Mouse (Mus musculus) erythroblast, adult 5-6 weeks (primary cell): ENCODE data around the gene Tsr3. TPM values are rescaled to one million over a fixed set of nuclear protein-coding genes. Genes with fewer than 3 reads are reported as not detected.

Source experiments
- ATAC-seq: replicated peaks from 2 replicates; pipeline ENCODE4 v1.8.0; 2016; ENCODE audit warnings: moderate number of reproducible peaks, mild to moderate bottlenecking, moderate TSS enrichment, inconsistent platforms; ENCODE audit not compliant: poor library complexity, low FRiP score, severe bottlenecking
- total RNA-seq, 2 experiments: library from RNA; stranded (forward) in 1 of 2; stranded (reverse) in 1 of 2; fragments of 150-400 nt in 1 of 2; fragments of 200-764, 138-1000 nt in 1 of 2; gene quantifications; 2 replicates each; pipeline versions ENCODE4 v1.2.3 to v1.2.4; 2015 to 2017; ENCODE audit warnings: low replicate concordance in 2 of 2

The Tsr3 gene
- total RNA-seq, 2 experiments from 2014 or later, result 3.1 to 5.2 TPM

DNA sequence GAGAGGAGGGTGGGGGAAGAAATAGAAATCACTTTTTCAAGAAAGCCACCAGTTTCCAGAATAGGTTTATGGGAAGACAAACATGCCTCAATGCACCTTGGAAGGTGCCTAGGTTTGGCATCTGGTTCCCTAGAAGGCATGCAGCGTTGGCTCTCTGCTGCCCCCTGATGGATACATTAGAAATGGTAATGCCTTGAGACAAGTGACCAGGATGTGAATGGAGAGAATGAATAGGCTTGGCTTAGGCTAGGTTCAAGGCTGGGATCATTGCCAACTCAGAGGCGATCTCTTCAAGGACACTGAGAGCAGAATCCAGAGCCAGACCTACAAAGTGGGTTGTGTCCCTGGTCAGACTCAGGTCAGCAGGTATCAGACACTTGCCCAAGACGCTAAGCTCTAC, 45.1 kb downstream of the Tsr3 start:
- ATAC-seq, result peak; percentile 92

DNA sequence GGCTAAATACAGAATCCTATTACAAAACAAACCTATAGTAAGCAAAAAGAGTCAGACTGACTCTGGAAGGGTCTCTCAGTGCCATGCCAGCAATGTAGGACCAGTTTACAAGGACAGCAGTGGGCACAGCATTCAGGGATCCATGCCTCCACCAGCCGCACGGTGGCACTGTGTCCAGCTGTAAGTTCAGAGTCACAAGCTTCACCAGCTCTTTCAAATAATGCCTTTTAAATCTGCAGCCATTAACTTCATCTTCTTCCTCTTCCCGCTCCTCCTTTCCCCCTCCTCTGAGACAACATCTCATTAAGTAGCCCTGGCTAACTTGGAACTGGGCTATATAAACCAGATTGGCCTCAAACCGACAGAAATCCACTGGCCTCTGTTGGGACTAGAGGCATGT, 48.9 kb downstream of the Tsr3 start:
- ATAC-seq, result peak; percentile 68

DNA sequence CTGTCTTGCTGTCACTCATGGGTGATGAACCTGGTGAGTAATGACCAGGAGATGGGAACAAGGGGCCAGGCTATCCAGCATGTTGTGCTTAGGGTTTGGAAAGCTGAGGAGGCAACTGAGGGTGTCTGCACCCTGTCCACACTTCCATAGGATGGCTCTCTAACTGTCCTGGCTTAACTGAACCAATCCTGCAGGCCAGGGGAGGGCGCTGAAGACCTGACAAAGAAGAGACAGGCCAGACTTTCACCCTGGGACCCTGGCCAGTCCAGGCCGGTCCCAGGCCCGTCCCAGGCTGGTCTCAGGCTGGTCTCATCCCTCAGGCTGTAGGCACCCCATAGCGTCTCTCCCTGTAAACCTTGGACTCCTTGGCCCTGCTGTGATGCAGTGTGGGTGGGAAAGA, 50.4 kb downstream of the Tsr3 start:
- ATAC-seq, result no peak

Other genes starting within 250 kb of the Tsr3 start
- 16.7 and 18.0 TPM in 2 replicates for gene Cramp1l, start 224.4 kb upstream of the Tsr3 start, total RNA-seq (2015; ENCODE audit: low replicate concordance)
- gene Cramp1l, start 224.4 kb upstream of the Tsr3 start, total RNA-seq (2017; ENCODE audit: low replicate concordance), result 16.2 and 19.0 TPM in 2 replicates
- 61.9 and 62.3 TPM in 2 replicates for gene Ift140, start 224.1 kb upstream of the Tsr3 start, total RNA-seq (2015; ENCODE audit: low replicate concordance)
- 158 and 187 TPM in 2 replicates for gene Ift140, start 224.1 kb upstream of the Tsr3 start, total RNA-seq (2017; ENCODE audit: low replicate concordance)
- not detected in 2 replicates for gene Tmem204, start 156.6 kb upstream of the Tsr3 start, total RNA-seq (2015; ENCODE audit: low replicate concordance)
- gene Tmem204, start 156.6 kb upstream of the Tsr3 start, total RNA-seq (2017; ENCODE audit: low replicate concordance), result not detected in 2 replicates
- 3.5 and 5.9 TPM in 2 replicates for gene Telo2, start 124.2 kb upstream of the Tsr3 start, total RNA-seq (2015; ENCODE audit: low replicate concordance)
- gene Telo2, start 124.2 kb upstream of the Tsr3 start, total RNA-seq (2017; ENCODE audit: low replicate concordance), result 6.3 and 11.6 TPM in 2 replicates
- not detected in 2 replicates for gene Ptx4, start 119.4 kb upstream of the Tsr3 start, total RNA-seq (2015; ENCODE audit: low replicate concordance)
- not detected in 2 replicates for gene Ptx4, start 119.4 kb upstream of the Tsr3 start, total RNA-seq (2017; ENCODE audit: low replicate concordance)
- gene Clcn7, start 106.8 kb upstream of the Tsr3 start, total RNA-seq (2015; ENCODE audit: low replicate concordance), result 3.7 and 8.6 TPM in 2 replicates
- gene Clcn7, start 106.8 kb upstream of the Tsr3 start, total RNA-seq (2017; ENCODE audit: low replicate concordance), result 6.0 and 9.1 TPM in 2 replicates
- gene Ccdc154, start 77.7 kb upstream of the Tsr3 start, total RNA-seq (2015; ENCODE audit: low replicate concordance), result not detected in 2 replicates
- 0.28 TPM in 1 of 2 replicates, not detected in the other for gene Ccdc154, start 77.7 kb upstream of the Tsr3 start, total RNA-seq (2017; ENCODE audit: low replicate concordance)
- gene Gm38655, start 64.7 kb upstream of the Tsr3 start, total RNA-seq (2015; ENCODE audit: low replicate concordance), result not detected in 2 replicates
- not detected in 2 replicates for gene Gm38655, start 64.7 kb upstream of the Tsr3 start, total RNA-seq (2017; ENCODE audit: low replicate concordance)
- 6.5 TPM in 2 replicates for gene BC003965, start 55.6 kb upstream of the Tsr3 start, total RNA-seq (2015; ENCODE audit: low replicate concordance)
- gene BC003965, start 55.6 kb upstream of the Tsr3 start, total RNA-seq (2017; ENCODE audit: low replicate concordance), result 2.2 and 2.9 TPM in 2 replicates
- 5.6 and 8.1 TPM in 2 replicates for gene Unkl, start 51.8 kb upstream of the Tsr3 start, total RNA-seq (2015; ENCODE audit: low replicate concordance)
- 8.2 and 16.3 TPM in 2 replicates for gene Unkl, start 51.8 kb upstream of the Tsr3 start, total RNA-seq (2017; ENCODE audit: low replicate concordance)
- gene Gnptg, start within 50 bp of the Tsr3 start, total RNA-seq (2015; ENCODE audit: low replicate concordance), result 6.0 and 6.3 TPM in 2 replicates
- 3.6 and 3.7 TPM in 2 replicates for gene Gnptg, start within 50 bp of the Tsr3 start, total RNA-seq (2017; ENCODE audit: low replicate concordance)
- 1.5 TPM in 1 of 2 replicates, not detected in the other for gene Baiap3, start 16.2 kb downstream of the Tsr3 start, total RNA-seq (2015; ENCODE audit: low replicate concordance)
- gene Baiap3, start 16.2 kb downstream of the Tsr3 start, total RNA-seq (2017; ENCODE audit: low replicate concordance), result 0.42 TPM in 1 of 2 replicates, not detected in the other
- 81.3 and 118 TPM in 2 replicates for gene Ube2i, start 34.5 kb downstream of the Tsr3 start, total RNA-seq (2015; ENCODE audit: low replicate concordance)
- gene Ube2i, start 34.5 kb downstream of the Tsr3 start, total RNA-seq (2017; ENCODE audit: low replicate concordance), result 58.7 and 64.3 TPM in 2 replicates
- gene Prss34, start 58.2 kb downstream of the Tsr3 start, total RNA-seq (2015; ENCODE audit: low replicate concordance), result 153 and 185 TPM in 2 replicates
- 68.4 and 78.9 TPM in 2 replicates for gene Prss34, start 58.2 kb downstream of the Tsr3 start, total RNA-seq (2017; ENCODE audit: low replicate concordance)
- gene Prss28, start 68.5 kb downstream of the Tsr3 start, total RNA-seq (2015; ENCODE audit: low replicate concordance), result not detected in 2 replicates
- gene Prss28, start 68.5 kb downstream of the Tsr3 start, total RNA-seq (2017; ENCODE audit: low replicate concordance), result not detected in 2 replicates
- gene Prss29, start 78.5 kb downstream of the Tsr3 start, total RNA-seq (2015; ENCODE audit: low replicate concordance), result not detected in 2 replicates
- not detected in 2 replicates for gene Prss29, start 78.5 kb downstream of the Tsr3 start, total RNA-seq (2017; ENCODE audit: low replicate concordance)
- not detected in 2 replicates for gene Tpsab1, start 105.4 kb downstream of the Tsr3 start, total RNA-seq (2015; ENCODE audit: low replicate concordance)
- gene Tpsab1, start 105.4 kb downstream of the Tsr3 start, total RNA-seq (2017; ENCODE audit: low replicate concordance), result not detected in 2 replicates
- not detected in 2 replicates for gene Tpsb2, start 126.1 kb downstream of the Tsr3 start, total RNA-seq (2015; ENCODE audit: low replicate concordance)
- not detected in 2 replicates for gene Tpsb2, start 126.1 kb downstream of the Tsr3 start, total RNA-seq (2017; ENCODE audit: low replicate concordance)
- gene Tpsg1, start 129.1 kb downstream of the Tsr3 start, total RNA-seq (2015; ENCODE audit: low replicate concordance), result not detected in 2 replicates
- gene Tpsg1, start 129.1 kb downstream of the Tsr3 start, total RNA-seq (2017; ENCODE audit: low replicate concordance), result not detected in 2 replicates
- 0.21 TPM in 1 of 2 replicates, not detected in the other for gene Cacna1h, start 193.6 kb downstream of the Tsr3 start, total RNA-seq (2015; ENCODE audit: low replicate concordance)
- gene Cacna1h, start 193.6 kb downstream of the Tsr3 start, total RNA-seq (2017; ENCODE audit: low replicate concordance), result under 0.01 and 0.43 TPM in 2 replicates
- gene Tekt4, start 214.4 kb downstream of the Tsr3 start, total RNA-seq (2015; ENCODE audit: low replicate concordance), result not detected in 2 replicates
- gene Tekt4, start 214.4 kb downstream of the Tsr3 start, total RNA-seq (2017; ENCODE audit: low replicate concordance), result not detected in 2 replicates